Mouse (Mus musculus) limb, embryonic 13.5 days (tissue): Measurements from ENCODE around the gene Rere. TPM values are rescaled to one million over a fixed set of nuclear protein-coding genes. Genes with fewer than 3 reads are reported as not detected.
A peak's percentile ranks its signal among the peaks of the same experiment; 100 is the strongest.
"Not testable (repeated sequence)": the region's sequence is repeated elsewhere in the genome, so short reads cannot be mapped to it uniquely, and the experiment has no call there.

Experiments used
- ATAC-seq: fragments of 200-750 bp; cut with Nextera tagmentation; 2 replicates; pipeline ENCODE4 v1.8.0; 2017; ENCODE audit warnings: low read depth, moderate number of reproducible peaks, moderate TSS enrichment; ENCODE audit not compliant: low FRiP score
- H3K27ac ChIP-seq: fragments of 300-500 bp; sonication (generic); 2 replicates; pipeline ENCODE4 v1.5.1; 2015; ENCODE audit warnings: inconsistent platforms, mild to moderate bottlenecking, moderate library complexity
- H3K27me3 ChIP-seq: fragments of 300-500 bp; sonication (generic); 2 replicates; pipeline ENCODE4 v1.6.1; 2015; ENCODE audit warnings: mild to moderate bottlenecking, inconsistent platforms
- H3K36me3 ChIP-seq: fragments of 300-500 bp; sonication (generic); 2 replicates; pipeline ENCODE4 v1.6.1; 2015; ENCODE audit warnings: inconsistent platforms, mild to moderate bottlenecking, moderate library complexity
- H3K4me1 ChIP-seq: fragments of 300-500 bp; sonication (generic); 2 replicates; pipeline ENCODE4 v1.6.1; 2015; ENCODE audit warnings: inconsistent platforms
- H3K4me2 ChIP-seq: fragments of 300-500 bp; sonication (generic); replicated peaks from 2 replicates; pipeline ENCODE4 v1.6.1; 2015; ENCODE audit warnings: inconsistent platforms, mild to moderate bottlenecking, moderate library complexity
- H3K4me3 ChIP-seq: fragments of 300-500 bp; sonication (generic); 2 replicates; pipeline ENCODE4 v1.5.1; 2015; ENCODE audit warnings: moderate library complexity, mild to moderate bottlenecking, inconsistent platforms
- H3K9ac ChIP-seq: fragments of 300-500 bp; sonication (generic); 2 replicates; pipeline ENCODE4 v1.6.1; 2015; ENCODE audit warnings: mild to moderate bottlenecking, inconsistent platforms
- H3K9me3 ChIP-seq: fragments of 300-500 bp; sonication (generic); 2 replicates; pipeline ENCODE4 v1.6.1; 2016; ENCODE audit warnings: inconsistent platforms
- WGBS: fragments of 180-500 bp; shearing (Covaris S2); methylation state at CpG from one replicate; pipeline ENCODE4 v1.1.7; 2015; 5-methylcytosine and 5-hydroxymethylcytosine counted together
- polyA plus RNA-seq: library from polyadenylated mRNA; unstranded; fragments of >200 nt; fragmentation: Nextera tagmentation; extraction: Ambion mirVana; gene quantifications from 2 replicates; pipeline ENCODE4 v1.2.1, GENCODE M21; 2015

Gene Rere
- polyA plus RNA-seq, 1 experiment from 2014 or later: 24.2 TPM

GRCm38 (mm10) chr4:150594298-150594829 is 312.9 kb downstream of the Rere start:
- 90% methylated on average over 4 of the region's 4 CpGs for WGBS

GRCm38 (mm10) chr4:150595071-150595470 is 313.6 kb downstream of the Rere start:
- 69% methylated on average over 3 of the region's 3 CpGs for WGBS
- Histone ChIP-seq H3K36me3 (no peaks in the 10 kb centered on the region), H3K4me2 (no peak overlapping the region), H3K9ac (no peak overlapping the region), H3K27me3 (no peaks in the 10 kb centered on the region), H3K4me1 (peaks cover 59% of the 10 kb centered on the region), H3K27ac (no peak overlapping the region), H3K9me3 (no peaks in the 10 kb centered on the region), H3K4me3 (no peak overlapping the region)
- ATAC-seq: no peak

More at GRCm38 (mm10) chr4:150594298-150594829, 312.9 kb downstream of the Rere start:
- no peaks in the 10 kb centered on the region for H3K27me3 ChIP-seq
- no peak overlapping the region for H3K27ac ChIP-seq
- H3K4me2 ChIP-seq: no peak overlapping the region
- no peaks in the 10 kb centered on the region for H3K9me3 ChIP-seq
- no peaks in the 10 kb centered on the region for H3K36me3 ChIP-seq
- no peak for ATAC-seq
- peaks cover 55% of the 10 kb centered on the region for H3K4me1 ChIP-seq
- H3K4me3 ChIP-seq: no peak overlapping the region
- H3K9ac ChIP-seq: no peak overlapping the region

GRCm38 (mm10) chr4:150595991-150596390 is 314.5 kb downstream of the Rere start:
- no peak for ATAC-seq
- Histone ChIP-seq H3K9me3 (no peaks in the 10 kb centered on the region), H3K4me1 (peaks cover 53% of the 10 kb centered on the region), H3K27ac (no peak overlapping the region), H3K4me2 (no peak overlapping the region), H3K9ac (no peak overlapping the region), H3K4me3 (no peak overlapping the region), H3K36me3 (no peaks in the 10 kb centered on the region), H3K27me3 (no peaks in the 10 kb centered on the region)
- WGBS: 84% methylated on average over 5 of the region's 5 CpGs

GRCm38 (mm10) chr4:150598686-150599085 is 317.2 kb downstream of the Rere start:
- Histone ChIP-seq H3K9me3 (no peaks in the 10 kb centered on the region), H3K27ac (0 out of 2 replicates have a peak overlapping the region, but pooled peaks have one; percentile 22), H3K27me3 (no peaks in the 10 kb centered on the region), H3K4me2 (no peak overlapping the region), H3K9ac (no peak overlapping the region), H3K36me3 (no peaks in the 10 kb centered on the region), H3K4me3 (no peak overlapping the region), H3K4me1 (peaks cover 33% of the 10 kb centered on the region)
- no peak for ATAC-seq
- 52% methylated on average over 1 of the region's 1 CpGs for WGBS

GRCm38 (mm10) chr4:150599119-150599992 is 317.9 kb downstream of the Rere start:
- peak overlapping the region; percentile 76 for H3K27ac ChIP-seq
- no peaks in the 10 kb centered on the region for H3K9me3 ChIP-seq
- WGBS: 60% methylated on average over 3 of the region's 3 CpGs

GRCm38 (mm10) chr4:150600503-150600902 is 319.1 kb downstream of the Rere start:
- WGBS: 92% methylated on average over 2 of the region's 2 CpGs

More at GRCm38 (mm10) chr4:150599119-150599992, 317.9 kb downstream of the Rere start:
- H3K4me2 ChIP-seq: no peak overlapping the region
- H3K27me3 ChIP-seq: no peaks in the 10 kb centered on the region
- H3K36me3 ChIP-seq: no peaks in the 10 kb centered on the region
- H3K9ac ChIP-seq: no peak overlapping the region
- H3K4me1 ChIP-seq: peaks cover 33% of the 10 kb centered on the region
- H3K4me3 ChIP-seq: no peak overlapping the region
- ATAC-seq: peak; percentile 48; the same call in 1 of the 2 replicates

GRCm38 (mm10) chr4:150601489-150601888 is 320.0 kb downstream of the Rere start:
- H3K9ac ChIP-seq: no peak overlapping the region
- ATAC-seq: no peak
- H3K4me2 ChIP-seq: no peak overlapping the region
- no peak overlapping the region for H3K4me3 ChIP-seq
- H3K27ac ChIP-seq: no peak overlapping the region; the same call in 1 of the 2 replicates
- peaks cover 41% of the 10 kb centered on the region for H3K4me1 ChIP-seq
- H3K9me3 ChIP-seq: no peaks in the 10 kb centered on the region; the same call in 1 of the 2 replicates
- WGBS: 77% methylated on average over 10 of the region's 10 CpGs
- H3K36me3 ChIP-seq: no peaks in the 10 kb centered on the region
- no peaks in the 10 kb centered on the region for H3K27me3 ChIP-seq

More at GRCm38 (mm10) chr4:150600503-150600902, 319.1 kb downstream of the Rere start:
- not testable (repeated sequence) for ATAC-seq, H3K4me3 ChIP-seq, H3K27me3 ChIP-seq, H3K36me3 ChIP-seq, H3K27ac ChIP-seq, H3K9me3 ChIP-seq, H3K9ac ChIP-seq, H3K4me2 ChIP-seq
- peaks cover 33% of the 10 kb centered on the region for H3K4me1 ChIP-seq

- Histone ChIP-seq H3K36me3 (no peaks in the 10 kb centered on the region), H3K4me3 (no peak overlapping the region), H3K9me3 (no peaks in the 10 kb centered on the region; the same call in 1 of the 2 replicates), H3K27ac (no peak overlapping the region), H3K27me3 (no peaks in the 10 kb centered on the region), H3K4me2 (no peak overlapping the region), H3K9ac (no peak overlapping the region), H3K4me1 (peaks cover 29% of the 10 kb centered on the region)
- WGBS: 100% methylated on average over 1 of the region's 1 CpGs
- no peak for ATAC-seq
These were observed 322.1 kb downstream of the Rere start for GRCm38 (mm10) chr4:150603366-150604061.

- Histone ChIP-seq H3K9me3 (no peaks in the 10 kb centered on the region; the same call in 1 of the 2 replicates), H3K36me3 (peaks cover 12% of the 10 kb centered on the region), H3K4me2 (no peak overlapping the region), H3K4me3 (no peak overlapping the region), H3K9ac (no peak overlapping the region), H3K27ac (no peak overlapping the region), H3K4me1 (peaks cover 12% of the 10 kb centered on the region), H3K27me3 (no peaks in the 10 kb centered on the region)
- ATAC-seq: no peak
- 92% methylated on average over 3 of the region's 3 CpGs for WGBS
These were observed 324.4 kb downstream of the Rere start for GRCm38 (mm10) chr4:150605804-150606203.

- Histone ChIP-seq H3K9ac (no peak overlapping the region), H3K36me3 (peaks cover 18% of the 10 kb centered on the region), H3K4me2 (no peak overlapping the region), H3K4me1 (peaks cover 12% of the 10 kb centered on the region), H3K27me3 (no peaks in the 10 kb centered on the region), H3K9me3 (no peaks in the 10 kb centered on the region; the same call in 1 of the 2 replicates), H3K4me3 (no peak overlapping the region), H3K27ac (0 out of 2 replicates have a peak overlapping the region, but pooled peaks have one; percentile 4)
- WGBS: 56% methylated on average over 3 of the region's 3 CpGs
- ATAC-seq: no peak
These were observed 325.2 kb downstream of the Rere start for GRCm38 (mm10) chr4:150606449-150607161.

GRCm38 (mm10) chr4:150608670-150609069 is 327.2 kb downstream of the Rere start:
- Histone ChIP-seq H3K4me1 (peaks cover 12% of the 10 kb centered on the region), H3K9me3 (no peaks in the 10 kb centered on the region; the same call in 1 of the 2 replicates), H3K9ac (no peak overlapping the region), H3K4me2 (no peak overlapping the region), H3K4me3 (no peak overlapping the region), H3K27me3 (no peaks in the 10 kb centered on the region), H3K36me3 (peaks cover 39% of the 10 kb centered on the region), H3K27ac (no peak overlapping the region)
- WGBS: 91% methylated on average over 3 of the region's 3 CpGs
- no peak for ATAC-seq
